Mouse (Mus musculus): Measurements from ENCODE around the gene Nmbr.

The Nmbr gene

GRCm38 (mm10) chr10:14705072-14706066 is at the start of gene Nmbr, which contains the start of gene Vta1:
Nmbr (plus strand) TSS chr10:14705591.
Vta1 (minus strand) TSS chr10:14705560.
- peak; percentile 91 for DNase-seq (ENCODE audit: low read depth, low spot score)

- DNase-seq (ENCODE audit: low read depth, low spot score): no peak
These were observed 44.5 kb upstream of the Nmbr start for GRCm38 (mm10) chr10:14660875-14661274.

GRCm38 (mm10) chr10:14666147-14666546 is 39.2 kb upstream of the Nmbr start:
- DNase-seq (ENCODE audit: low read depth, low spot score): no peak

GRCm38 (mm10) chr10:14685663-14686062 is 19.7 kb upstream of the Nmbr start:
- DNase-seq (ENCODE audit: low read depth, low spot score): no peak

- DNase-seq (ENCODE audit: low read depth, low spot score): no peak
These were observed 16.5 kb upstream of the Nmbr start for GRCm38 (mm10) chr10:14688785-14689442.

- no peak for DNase-seq (ENCODE audit: low read depth, low spot score)
These were observed 15.0 kb upstream of the Nmbr start for GRCm38 (mm10) chr10:14690349-14690748.

- no peak for DNase-seq (ENCODE audit: low read depth, low spot score)
These were observed 2.2 kb upstream of the Nmbr start for GRCm38 (mm10) chr10:14703239-14703638.

GRCm38 (mm10) chr10:14703830-14704420 is 1.5 kb upstream of the Nmbr start:
- DNase-seq (ENCODE audit: low read depth, low spot score): no peak

- no peak for DNase-seq (ENCODE audit: low read depth, low spot score)
These were observed 12.7 kb downstream of the Nmbr start, which contains the start of gene Gje1 for GRCm38 (mm10) chr10:14718114-14718513. Gje1 (minus strand) TSS chr10:14718214.

GRCm38 (mm10) chr10:14725671-14726070 is 20.3 kb downstream of the Nmbr start:
- DNase-seq (ENCODE audit: low read depth, low spot score): no peak

- peak; percentile 39 for DNase-seq (ENCODE audit: low read depth, low spot score)
These were observed 28.9 kb downstream of the Nmbr start for GRCm38 (mm10) chr10:14734285-14734684.

GRCm38 (mm10) chr10:14759665-14760558 is 54.5 kb downstream of the Nmbr start:
- DNase-seq (ENCODE audit: low read depth, low spot score): no peak

- no peak for DNase-seq (ENCODE audit: low read depth, low spot score)
These were observed 55.2 kb downstream of the Nmbr start for GRCm38 (mm10) chr10:14760618-14761017.

- no peak for DNase-seq (ENCODE audit: low read depth, low spot score)
These were observed 65.0 kb downstream of the Nmbr start for GRCm38 (mm10) chr10:14770227-14770910.

GRCm38 (mm10) chr10:14774499-14774898 is 69.1 kb downstream of the Nmbr start:
- no peak for DNase-seq (ENCODE audit: low read depth, low spot score)

GRCm38 (mm10) chr10:14789969-14790368 is 84.6 kb downstream of the Nmbr start:
- DNase-seq (ENCODE audit: low read depth, low spot score): no peak

- no peak for DNase-seq (ENCODE audit: low read depth, low spot score)
These were observed 111.6 kb downstream of the Nmbr start for GRCm38 (mm10) chr10:14816970-14817369.

Measured in embryo, embryonic 11.5 days (tissue).